Mouse (Mus musculus) limb, embryonic 11.5 days (tissue): ENCODE measurements around the gene Gm10134. TPM values are rescaled to one million over a fixed set of nuclear protein-coding genes. Genes with fewer than 3 reads are reported as not detected.

Experiments used
- ATAC-seq: fragments of 200-750 bp; cut with Nextera tagmentation; 2 replicates; pipeline ENCODE4 v1.8.0; 2017; ENCODE audit warnings: low read depth; ENCODE audit not compliant: insufficient number of reproducible peaks, low FRiP score, low TSS enrichment
- DNase-seq: peaks from one replicate; pipeline ENCODE4 v3.0.0-alpha.2; 2015; ENCODE audit warnings: low spot score
- H3K27ac ChIP-seq: fragments of 300-500 bp; sonication (generic); replicated peaks from 2 replicates; pipeline ENCODE4 v1.5.1; 2014; ENCODE audit warnings: low read depth, mild to moderate bottlenecking, low read length
- H3K27me3 ChIP-seq: fragments of 300-500 bp; sonication (generic); 2 replicates; pipeline ENCODE4 v1.6.1; 2014; ENCODE audit warnings: mild to moderate bottlenecking, low read length, mixed read lengths; ENCODE audit not compliant: control insufficient read depth, insufficient read depth
- H3K36me3 ChIP-seq: fragments of 300-500 bp; sonication (generic); 2 replicates; pipeline ENCODE4 v1.6.1; 2014; ENCODE audit warnings: mild to moderate bottlenecking, low read length, moderate library complexity, mixed read lengths; ENCODE audit not compliant: control insufficient read depth, insufficient read depth
- H3K4me1 ChIP-seq: fragments of 300-500 bp; sonication (generic); 2 replicates; pipeline ENCODE4 v1.6.1; 2014; ENCODE audit warnings: low read length, mixed read lengths; ENCODE audit not compliant: control insufficient read depth, insufficient read depth
- H3K4me2 ChIP-seq: fragments of 300-500 bp; sonication (generic); 2 replicates; pipeline ENCODE4 v1.6.1; 2014; ENCODE audit warnings: low read depth, mild to moderate bottlenecking, moderate library complexity; ENCODE audit not compliant: severe bottlenecking
- H3K4me3 ChIP-seq: fragments of 300-500 bp; sonication (generic); 2 replicates; pipeline ENCODE4 v1.5.1; 2014; ENCODE audit warnings: low read depth, low read length
- H3K9ac ChIP-seq: fragments of 300-500 bp; sonication (generic); 2 replicates; pipeline ENCODE4 v1.6.1; 2014; ENCODE audit warnings: mild to moderate bottlenecking, low read length
- H3K9me3 ChIP-seq: fragments of 300-500 bp; sonication (generic); 2 replicates; pipeline ENCODE4 v1.6.1; 2016; ENCODE audit warnings: low read length; ENCODE audit not compliant: control insufficient read depth
- WGBS: fragments of 180-500 bp; shearing (Covaris S2); extraction: QIAGEN DNeasy Blood & Tissue Kit; methylation state at CpG from one replicate; pipeline ENCODE4 v1.1.7; 2014; 5-methylcytosine and 5-hydroxymethylcytosine counted together
- polyA plus RNA-seq: library from polyadenylated mRNA; unstranded; fragments of >200 nt; fragmentation: Nextera tagmentation; extraction: Ambion mirVana; gene quantifications from 2 replicates; pipeline ENCODE4 v1.2.1, GENCODE M21; 2014

Gm10134 gene
- polyA plus RNA-seq, 1 experiment from 2014 or later, result not detected

- Histone ChIP-seq H3K9ac (peak overlapping the region; percentile 90), H3K4me1 (peaks cover 6% of the 10 kb centered on the region; the same call in 1 of the 2 replicates), H3K9me3 (no peaks in the 10 kb centered on the region), H3K36me3 (no peaks in the 10 kb centered on the region), H3K4me2 (peak overlapping the region; percentile 92), H3K4me3 (peak overlapping the region; percentile 68), H3K27me3 (no peaks in the 10 kb centered on the region), H3K27ac (0 out of 2 replicates have a peak overlapping the region, but pooled peaks have one; percentile 24)
- ATAC-seq (peak; percentile 48), DNase-seq (peak; percentile 73)
- 6% methylated on average over 47 of the region's 47 CpGs for WGBS
These were observed 7.8 kb downstream of the Gm10134 start for GRCm38 (mm10) chr2:28513431-28514370.

GRCm38 (mm10) chr2:28514489-28514888, 8.6 kb downstream of the Gm10134 start:
- no peak for ATAC-seq
- WGBS, result 19% methylated on average over 5 of the region's 5 CpGs
- peaks cover 6% of the 10 kb centered on the region; the same call in 1 of the 2 replicates for H3K4me1 ChIP-seq

GRCm38 (mm10) chr2:28517206-28517909, 11.5 kb downstream of the Gm10134 start:
- H3K27me3 ChIP-seq, result no peaks in the 10 kb centered on the region
- H3K9me3 ChIP-seq, result no peaks in the 10 kb centered on the region
- H3K4me3 ChIP-seq, result no peak overlapping the region
- DNase-seq (peak; percentile 87), ATAC-seq (no peak)
- no peak overlapping the region for H3K4me2 ChIP-seq
- WGBS, result 48% methylated on average over 5 of the region's 5 CpGs
- peaks cover 9% of the 10 kb centered on the region; the same call in 1 of the 2 replicates for H3K4me1 ChIP-seq
- no peak overlapping the region for H3K27ac ChIP-seq
- no peak overlapping the region for H3K9ac ChIP-seq
- H3K36me3 ChIP-seq, result no peaks in the 10 kb centered on the region

More at GRCm38 (mm10) chr2:28514489-28514888, 8.6 kb downstream of the Gm10134 start:
- H3K4me3 ChIP-seq, result peak overlapping the region; percentile 68
- no peaks in the 10 kb centered on the region for H3K36me3 ChIP-seq
- H3K9me3 ChIP-seq, result no peaks in the 10 kb centered on the region
- H3K27ac ChIP-seq, result no peak overlapping the region
- H3K9ac ChIP-seq, result peak overlapping the region; percentile 90; the same call in 1 of the 2 replicates
- no peaks in the 10 kb centered on the region for H3K27me3 ChIP-seq
- H3K4me2 ChIP-seq, result peak overlapping the region; percentile 92
- DNase-seq, result peak; percentile 94

- H3K36me3 ChIP-seq, result no peaks in the 10 kb centered on the region
- H3K9ac ChIP-seq, result no peak overlapping the region
- H3K4me1 ChIP-seq, result peaks cover 9% of the 10 kb centered on the region; the same call in 1 of the 2 replicates
- H3K4me2 ChIP-seq, result no peak overlapping the region
- H3K4me3 ChIP-seq, result no peak overlapping the region
- no peaks in the 10 kb centered on the region for H3K9me3 ChIP-seq
- H3K27ac ChIP-seq, result no peak overlapping the region
- ATAC-seq (no peak), DNase-seq (no peak)
- WGBS, result 34% methylated on average over 2 of the region's 2 CpGs
- no peaks in the 10 kb centered on the region for H3K27me3 ChIP-seq
These were observed 12.3 kb downstream of the Gm10134 start for GRCm38 (mm10) chr2:28518231-28518630.

- peaks cover 21% of the 10 kb centered on the region for H3K4me1 ChIP-seq
- 73% methylated on average over 5 of the region's 5 CpGs for WGBS
- no peak for ATAC-seq
These were observed 14.7 kb downstream of the Gm10134 start for GRCm38 (mm10) chr2:28520581-28520980.

GRCm38 (mm10) chr2:28521571-28522151, 15.8 kb downstream of the Gm10134 start:
- WGBS, result 82% methylated on average over 6 of the region's 6 CpGs
- no peak overlapping the region for H3K27ac ChIP-seq

More at GRCm38 (mm10) chr2:28520581-28520980, 14.7 kb downstream of the Gm10134 start:
- Histone ChIP-seq H3K27ac (no peak overlapping the region), H3K9me3 (no peaks in the 10 kb centered on the region), H3K9ac (no peak overlapping the region), H3K4me3 (no peak overlapping the region), H3K4me2 (no peak overlapping the region), H3K27me3 (no peaks in the 10 kb centered on the region), H3K36me3 (no peaks in the 10 kb centered on the region)
- no peak for DNase-seq

GRCm38 (mm10) chr2:28522166-28522565, 16.3 kb downstream of the Gm10134 start:
- 78% methylated on average over 4 of the region's 4 CpGs for WGBS
- Histone ChIP-seq H3K9ac (no peak overlapping the region), H3K9me3 (no peaks in the 10 kb centered on the region), H3K4me3 (no peak overlapping the region), H3K4me1 (peaks cover 31% of the 10 kb centered on the region), H3K36me3 (no peaks in the 10 kb centered on the region), H3K27ac (no peak overlapping the region), H3K27me3 (no peaks in the 10 kb centered on the region), H3K4me2 (no peak overlapping the region)
- no peak for ATAC-seq
- DNase-seq, result no peak

More at GRCm38 (mm10) chr2:28521571-28522151, 15.8 kb downstream of the Gm10134 start:
- Histone ChIP-seq H3K36me3 (no peaks in the 10 kb centered on the region), H3K27me3 (no peaks in the 10 kb centered on the region), H3K4me3 (no peak overlapping the region), H3K9ac (no peak overlapping the region), H3K4me2 (no peak overlapping the region), H3K4me1 (peaks cover 30% of the 10 kb centered on the region), H3K9me3 (no peaks in the 10 kb centered on the region)
- DNase-seq, result no peak
- ATAC-seq, result no peak

GRCm38 (mm10) chr2:28523643-28524117, 17.8 kb downstream of the Gm10134 start:
- no peak overlapping the region for H3K4me2 ChIP-seq
- DNase-seq, result no peak
- H3K36me3 ChIP-seq, result no peaks in the 10 kb centered on the region
- H3K4me1 ChIP-seq, result peaks cover 27% of the 10 kb centered on the region
- no peak for ATAC-seq
- 15% methylated on average over 5 of the region's 5 CpGs for WGBS
- no peaks in the 10 kb centered on the region for H3K9me3 ChIP-seq
- H3K4me3 ChIP-seq, result no peak overlapping the region
- no peaks in the 10 kb centered on the region for H3K27me3 ChIP-seq
- no peak overlapping the region for H3K9ac ChIP-seq
- no peak overlapping the region for H3K27ac ChIP-seq
